Comparison of ENCODE assay signal across 14 mouse cellular contexts in genomic region chr13:48126582-48126981, GRCm38 (mm10).
DNase-seq lines count a peak whose midpoint lies in the region; ATAC-seq and TF ChIP-seq lines count a peak whose summit lies in the region.
"Had no signal": no experiment of that assay in that cellular context is flagged by ENCODE, and none has a peak within 500 bp of the region (broad histone marks: within the 10 kb centered on the region; RNA-seq: fewer than 3 reads in every experiment).

No protein-coding gene starts in this region.

- no peak for DNase-seq in frontal cortex, postnatal 25 days (ENCODE audit: low spot score in 2 of 2)
- DNase-seq in layer of hippocampus, adult 9-11 months = peak; percentile 53
- no peak for DNase-seq in layer of hippocampus, postnatal 25 days (ENCODE audit: extremely low spot score in 1 of 2, low spot score in 1 of 2)
- peak; percentile 16 for DNase-seq in kidney, postnatal 0 days (ENCODE audit: low spot score)
- DNase-seq in gastrocnemius, postnatal 25 days = no peak
- no peak for DNase-seq in T-cell, adult 2 months (ENCODE audit: low spot score)
- DNase-seq: cerebellum, adult 18-20 months; layer of hippocampus, postnatal 36 days; liver; lung, embryonic 14.5 days; thymus, adult 2 months had no signal

- no peak for TF ChIP-seq CTCF in cortical plate, adult 2 months (IDR thresholded peaks at IDR 0.05; ENCODE audit: extremely low read depth, insufficient read depth, low read length)
- no peak for TF ChIP-seq CTCF in kidney, postnatal 0 days (IDR thresholded peaks at IDR 0.05; ENCODE audit: low read depth)

- 28% methylated on average over 6 of the region's 6 CpGs for WGBS in kidney, postnatal 0 days

- H3K4me1 ChIP-seq in cortical plate, adult 2 months (ENCODE audit: control insufficient read depth, insufficient read depth, low read length) = no peaks in the 10 kb centered on the region
- peaks cover 15% of the 10 kb centered on the region for H3K4me1 ChIP-seq in kidney, postnatal 0 days (replicated peaks; ENCODE audit: insufficient read depth, low read length)

- TF ChIP-seq POLR2A in cortical plate, adult 2 months (IDR thresholded peaks at IDR 0.05; ENCODE audit: extremely low read depth, insufficient read depth, low read length) = no peak

- H3K36me3 ChIP-seq in kidney, postnatal 0 days (ENCODE audit: insufficient read depth, low read length) = no peaks in the 10 kb centered on the region

- H3K27me3 ChIP-seq in kidney, postnatal 0 days (ENCODE audit: insufficient read depth, low read length) = no peaks in the 10 kb centered on the region

- H3K9me3 ChIP-seq in kidney, postnatal 0 days (replicated peaks; ENCODE audit: low read length) = no peaks in the 10 kb centered on the region

- H3K9ac ChIP-seq in kidney, postnatal 0 days (ENCODE audit: low read depth, low read length) = no peak overlapping the region
- H3K9ac ChIP-seq: lung, embryonic 14.5 days had no signal

- no peak overlapping the region for H3K4me2 ChIP-seq in kidney, postnatal 0 days (ENCODE audit: low read length)
- H3K4me2 ChIP-seq: lung, embryonic 14.5 days had no signal

- peak; percentile 64; the same call in 1 of the 2 replicates for ATAC-seq in frontal cortex, adult (ENCODE audit: low TSS enrichment)
- ATAC-seq in kidney, postnatal 0 days (replicated peaks; ENCODE audit: low FRiP score, low read depth) = 0 out of 2 replicates have a peak, but pooled peaks have one; percentile 36

- H3K4me3 ChIP-seq in cortical plate, adult 2 months (ENCODE audit: insufficient read depth, low read length) = no peak overlapping the region
- H3K4me3 ChIP-seq in kidney, postnatal 0 days (replicated peaks; ENCODE audit: low read depth, low read length) = no peak overlapping the region
- H3K4me3 ChIP-seq: myocyte had no signal

- H3K27ac ChIP-seq in cortical plate, adult 2 months (ENCODE audit: insufficient read depth, low read length) = 0 out of 2 replicates have a peak overlapping the region, but pooled peaks have one; percentile 81
- no peak overlapping the region; the same call in 1 of the 2 replicates for H3K27ac ChIP-seq in kidney, postnatal 0 days

Comparison
In these comparisons a context has a peak if more than half of its experiments do, and no peak if none do; other contexts are left out.
1. DNase-seq: peak in layer of hippocampus, adult 9-11 months (single experiment) and kidney, postnatal 0 days (single experiment); none in frontal cortex, postnatal 25 days (0 of 2), layer of hippocampus, postnatal 25 days (0 of 2), gastrocnemius, postnatal 25 days (single experiment) and T-cell, adult 2 months (single experiment).